Mouse (Mus musculus) frontal cortex, postnatal 36 days (tissue): ENCODE results near the gene Ttc7b.

Experiments used
- DNase-seq, 2 experiments: peaks; one replicate each; pipeline ENCODE4 v3.0.0; 2022; ENCODE audit warnings: low spot score in 2 of 2

The Ttc7b gene

GRCm38 (mm10) chr12:100489799-100490198 is 30.8 kb downstream of the Ttc7b start:
- DNase-seq: no peak

GRCm38 (mm10) chr12:100488368-100488767 is 32.3 kb downstream of the Ttc7b start:
- DNase-seq: no peak

DNA sequence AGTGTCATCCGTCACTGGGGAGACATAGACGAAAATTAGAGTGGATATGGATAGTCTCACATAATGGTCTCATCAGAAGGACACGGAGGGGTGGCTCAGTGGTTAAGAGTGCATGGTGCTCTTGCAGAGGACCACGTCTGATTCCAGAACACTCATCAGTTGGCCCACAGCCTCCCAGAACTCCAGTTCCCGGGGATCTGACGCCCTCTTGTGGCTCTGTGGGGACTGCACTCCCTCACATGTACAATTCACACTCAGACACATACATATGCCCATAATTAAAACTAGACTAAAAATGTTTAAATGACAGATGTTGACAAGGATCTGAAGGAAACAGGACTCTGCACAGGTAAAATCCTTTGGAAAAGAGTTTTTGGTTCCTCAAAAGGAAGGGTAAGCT is 34.4 kb downstream of the Ttc7b start:
- DNase-seq: no peak

DNA sequence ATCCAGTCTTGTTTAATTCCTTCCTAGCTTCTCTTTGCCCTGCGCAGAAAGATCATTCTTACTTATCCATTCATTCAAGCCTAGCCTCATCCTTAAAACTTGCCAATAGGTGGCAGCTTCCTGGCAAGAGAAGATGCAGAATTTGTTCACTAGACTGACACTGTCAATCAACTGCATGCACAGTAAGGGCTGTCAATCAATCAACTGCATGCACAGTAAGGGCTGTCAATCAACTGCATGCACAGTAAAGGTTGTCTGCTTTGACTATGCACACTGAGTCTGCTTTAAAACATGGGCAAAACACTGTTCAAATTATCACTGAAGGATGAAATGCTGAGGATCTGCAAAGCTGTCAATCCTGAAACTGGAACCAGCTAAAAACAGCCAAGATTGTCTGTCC is 37.6 kb downstream of the Ttc7b start:
- no peak for DNase-seq

DNA sequence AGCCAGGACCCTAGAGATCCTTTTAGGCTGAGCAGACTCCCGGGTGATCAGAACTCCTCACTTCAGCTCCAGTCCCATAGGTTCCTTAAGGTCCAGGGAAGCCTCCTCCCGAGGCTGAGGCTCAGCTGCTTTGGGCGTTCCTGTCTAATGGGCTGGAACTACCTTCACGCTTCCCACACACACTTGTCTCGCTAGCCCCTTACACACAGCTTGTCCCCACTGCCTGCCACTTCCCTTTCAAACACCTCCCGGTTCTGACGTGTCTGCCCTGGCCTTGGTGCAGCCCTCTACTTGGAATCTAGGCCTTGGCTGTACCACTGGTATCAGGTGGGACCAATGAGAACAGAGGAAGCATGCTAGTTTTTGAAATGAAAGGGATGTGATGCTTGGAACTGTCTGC is 38.4 kb downstream of the Ttc7b start:
- DNase-seq: no peak

DNA sequence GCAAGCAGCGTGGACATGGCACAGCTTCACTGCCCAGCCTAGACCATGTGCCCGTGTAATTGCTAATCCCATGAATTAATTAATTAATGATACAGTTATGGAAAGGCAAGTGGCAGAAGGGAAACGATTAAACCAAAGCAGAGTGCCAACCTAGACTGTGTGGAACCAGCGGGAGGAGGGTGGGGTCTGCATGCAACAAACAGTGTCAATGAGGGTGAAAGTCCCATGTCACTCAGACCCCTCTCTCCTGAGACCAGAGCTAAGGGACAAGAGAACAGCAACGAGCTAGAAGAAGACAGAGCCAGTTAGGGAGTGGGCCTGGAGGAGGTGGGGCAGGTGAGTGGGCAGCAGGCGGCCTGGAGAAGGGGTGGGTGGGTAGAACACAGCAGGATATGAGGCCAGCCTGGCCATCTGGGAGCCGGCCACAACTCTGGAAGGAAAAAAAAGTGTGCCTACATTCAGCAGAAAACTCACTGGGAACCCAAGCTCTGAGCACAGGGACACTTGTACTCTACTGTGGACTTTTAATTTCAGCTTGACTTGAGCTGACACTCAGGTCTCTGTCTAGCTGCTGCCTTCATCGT is 39.1 kb downstream of the Ttc7b start:
- DNase-seq: no peak

DNA sequence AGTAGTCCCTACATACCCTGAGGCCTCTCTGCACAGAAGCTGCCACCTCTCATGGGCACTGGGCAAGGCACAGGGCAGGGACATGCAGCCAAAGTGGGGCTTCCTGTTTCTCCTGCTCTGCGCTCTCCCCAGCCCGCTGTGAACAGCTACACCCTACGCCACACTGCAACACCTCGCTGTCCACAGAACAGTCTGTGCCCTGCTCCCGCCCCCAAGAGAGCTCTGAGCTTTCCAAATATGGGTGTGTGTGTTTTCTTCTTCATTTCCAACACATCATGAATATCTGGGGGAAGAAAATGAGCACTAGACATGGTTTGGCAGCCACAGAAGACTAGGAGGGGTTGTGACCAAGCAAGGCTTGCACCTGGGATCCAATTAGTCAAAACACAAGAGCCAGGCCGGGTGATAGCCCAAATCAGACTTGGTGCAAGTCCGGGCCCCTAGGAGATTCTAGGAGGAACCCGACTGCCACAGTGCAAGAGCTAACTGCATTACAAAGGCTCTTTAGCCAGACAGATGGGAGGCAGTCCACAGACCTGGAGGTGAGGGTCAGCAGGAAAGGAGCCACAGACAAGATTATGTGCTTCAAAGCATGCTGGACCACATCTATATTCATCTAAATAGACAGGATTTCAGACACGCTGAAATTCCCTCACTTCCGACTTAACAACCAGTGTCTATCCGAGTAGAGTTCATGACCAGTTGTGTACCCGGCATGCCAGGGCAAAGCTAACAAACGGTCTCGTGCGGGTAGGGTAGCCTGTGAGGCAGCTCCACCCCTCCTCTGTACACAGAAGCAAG is 39.8 kb downstream of the Ttc7b start:
- DNase-seq: peak; percentile 73 to 80

GRCm38 (mm10) chr12:100479892-100480621 is 40.6 kb downstream of the Ttc7b start:
- no peak for DNase-seq

DNA sequence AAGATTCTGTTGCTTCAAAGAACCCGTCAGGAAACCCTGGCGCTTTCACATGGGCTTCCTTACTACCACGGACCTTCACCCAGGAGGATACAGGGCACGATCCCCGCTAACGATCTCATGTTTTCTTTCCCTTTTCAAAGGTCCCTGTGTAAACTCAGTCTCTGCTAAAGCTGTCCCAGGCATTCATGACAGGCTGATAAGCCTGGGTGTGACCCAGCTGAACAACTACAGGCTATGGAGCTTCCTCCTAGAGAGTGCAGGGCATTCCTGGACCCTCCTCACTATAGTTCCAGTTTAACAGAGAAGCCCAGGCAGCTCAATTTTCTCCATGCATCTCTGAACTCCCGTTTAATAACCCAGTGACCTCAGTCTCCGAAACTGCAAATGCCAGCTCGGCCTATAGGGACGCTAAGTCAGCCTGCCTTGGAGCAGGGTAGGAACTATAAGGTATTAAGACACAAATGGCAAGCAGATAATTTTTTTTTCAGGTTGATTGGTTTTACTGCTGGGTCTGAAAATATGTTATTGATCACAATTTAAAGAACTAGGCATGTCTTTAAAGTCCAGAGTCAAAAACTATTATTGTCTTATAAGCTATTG is 41.3 kb downstream of the Ttc7b start:
- DNase-seq: no peak

- no peak for DNase-seq
Observed at GRCm38 (mm10) chr12:100478615-100479014, 42.0 kb downstream of the Ttc7b start.

DNA sequence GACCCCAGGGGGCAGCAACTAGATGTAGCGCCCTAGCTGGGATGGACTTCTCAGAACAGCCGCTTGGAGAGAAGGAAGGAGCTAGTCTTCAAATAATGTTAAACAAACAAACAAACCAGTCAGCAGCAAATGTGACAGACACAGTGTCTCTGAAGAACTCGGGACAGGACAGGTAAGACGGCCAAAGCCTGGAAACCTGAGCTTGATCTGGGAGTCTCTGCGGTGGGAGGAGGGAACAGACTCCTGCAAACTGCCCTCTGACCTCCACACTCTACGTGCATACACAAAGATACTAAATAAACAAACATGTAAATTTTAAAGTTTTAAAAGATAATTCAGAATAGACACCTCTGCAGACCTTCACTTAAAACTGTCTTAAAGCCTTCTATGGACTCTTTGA is 42.5 kb downstream of the Ttc7b start:
- DNase-seq: no peak

DNA sequence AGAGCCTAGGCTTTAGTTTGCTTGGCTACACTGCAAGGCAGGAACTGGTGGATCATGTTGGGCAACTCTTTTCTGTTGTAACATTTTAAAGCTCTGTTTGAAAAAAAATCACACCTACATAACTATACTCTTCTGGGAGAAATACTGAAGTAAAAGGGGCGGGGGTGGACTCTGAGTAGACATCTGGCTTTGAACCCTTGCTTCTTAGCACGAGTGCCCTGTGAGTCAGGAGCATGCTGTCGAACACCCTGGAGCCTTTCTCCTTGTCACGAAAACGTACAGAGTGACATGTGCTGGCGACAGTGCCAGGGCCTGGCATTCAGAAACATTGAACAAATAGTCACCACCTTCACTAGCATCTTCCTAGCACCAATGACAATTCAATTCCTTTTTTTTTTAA is 43.2 kb downstream of the Ttc7b start:
- peak in 1 of 2 experiments; percentile 54 for DNase-seq

- no peak for DNase-seq
Observed at GRCm38 (mm10) chr12:100476351-100476750, 44.3 kb downstream of the Ttc7b start.

GRCm38 (mm10) chr12:100475489-100475888 is 45.1 kb downstream of the Ttc7b start:
- no peak for DNase-seq

- no peak for DNase-seq
Observed at GRCm38 (mm10) chr12:100474661-100475321, 45.8 kb downstream of the Ttc7b start.

GRCm38 (mm10) chr12:100470295-100470694 is 50.3 kb downstream of the Ttc7b start:
- DNase-seq: no peak

- DNase-seq: no peak
Observed at GRCm38 (mm10) chr12:100469503-100470293, 50.9 kb downstream of the Ttc7b start.

- DNase-seq: no peak
Observed at GRCm38 (mm10) chr12:100465101-100465715, 55.4 kb downstream of the Ttc7b start.

DNA sequence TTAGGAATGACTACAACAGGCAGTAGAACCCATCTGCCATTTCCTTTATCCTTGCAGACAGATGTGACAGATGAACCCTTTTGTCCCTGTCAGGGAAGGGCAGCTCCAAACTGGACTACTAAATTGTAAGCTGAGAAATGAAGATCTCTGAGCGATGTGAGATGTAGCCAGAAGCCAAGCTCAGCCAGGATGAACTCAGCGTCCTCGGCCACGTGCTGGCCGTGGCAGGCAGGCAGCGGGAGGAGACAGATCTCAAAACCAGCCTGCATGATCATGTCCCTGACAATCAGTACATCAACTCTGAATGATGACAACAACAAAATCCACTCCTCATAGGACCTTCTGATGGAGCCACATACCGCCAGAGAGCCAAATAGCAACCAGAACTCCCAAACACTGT is 62.9 kb downstream of the Ttc7b start:
- DNase-seq: no peak

- DNase-seq: no peak
Observed at GRCm38 (mm10) chr12:100456257-100456975, 64.2 kb downstream of the Ttc7b start.
